Mouse (Mus musculus): ENCODE measurements around the gene Cnot4. TPM values are rescaled to one million over a fixed set of nuclear protein-coding genes. Genes with fewer than 3 reads are reported as not detected.

Cnot4 gene
- polyA plus RNA-seq, 1 experiment from 2014 or later, result 27.9 TPM

DNA sequence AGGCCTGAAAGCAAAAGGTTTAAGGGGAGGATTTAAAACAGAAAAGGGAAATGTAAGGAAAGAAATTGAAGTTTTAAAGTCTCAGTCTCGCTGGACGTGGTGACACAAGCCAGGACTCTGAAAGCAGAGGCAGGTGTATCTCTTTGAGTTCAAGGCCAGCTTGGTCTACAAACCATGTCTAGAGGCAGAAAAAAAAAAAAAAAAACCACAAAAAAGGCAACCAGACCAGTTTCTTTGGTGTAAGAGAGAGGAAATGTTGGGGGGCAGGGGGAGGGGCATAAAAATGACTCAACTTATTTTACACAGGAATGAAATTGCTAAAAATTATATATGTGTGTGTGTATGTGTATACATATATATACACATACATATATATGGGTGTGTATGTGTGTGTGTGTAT is 1.3 kb upstream of the Cnot4 start:
- WGBS, result 58% methylated on average over 2 of the region's 2 CpGs
- H3K4me3 ChIP-seq, result no peak overlapping the region
- ATAC-seq (ENCODE audit: insufficient number of reproducible peaks, insufficient read depth, low FRiP score, low TSS enrichment), result no peak
- H3K9ac ChIP-seq, result no peak overlapping the region
- peaks cover 10% of the 10 kb centered on the region for H3K4me1 ChIP-seq
- H3K27ac ChIP-seq, result no peak overlapping the region
- no peaks in the 10 kb centered on the region for H3K27me3 ChIP-seq
- peak overlapping the region; percentile 93 for H3K4me2 ChIP-seq (replicated peaks)
- H3K9me3 ChIP-seq, result no peaks in the 10 kb centered on the region
- H3K36me3 ChIP-seq, result no peaks in the 10 kb centered on the region

GRCm38 (mm10) chr6:35133246-35133578 is 312 bp downstream of the Cnot4 start:
- H3K9ac ChIP-seq, result peak overlapping the region; percentile 91
- peak; percentile 93 for ATAC-seq (ENCODE audit: insufficient number of reproducible peaks, insufficient read depth, low FRiP score, low TSS enrichment)
- H3K4me1 ChIP-seq, result peaks cover 10% of the 10 kb centered on the region
- H3K27ac ChIP-seq, result peak overlapping the region; percentile 92
- no peaks in the 10 kb centered on the region for H3K36me3 ChIP-seq
- H3K4me3 ChIP-seq, result peak overlapping the region; percentile 84
- WGBS, result under 1% methylated on average over 20 of the region's 25 CpGs
- no peaks in the 10 kb centered on the region for H3K27me3 ChIP-seq
- H3K4me2 ChIP-seq (replicated peaks), result peak overlapping the region; percentile 93
- no peaks in the 10 kb centered on the region for H3K9me3 ChIP-seq

DNA sequence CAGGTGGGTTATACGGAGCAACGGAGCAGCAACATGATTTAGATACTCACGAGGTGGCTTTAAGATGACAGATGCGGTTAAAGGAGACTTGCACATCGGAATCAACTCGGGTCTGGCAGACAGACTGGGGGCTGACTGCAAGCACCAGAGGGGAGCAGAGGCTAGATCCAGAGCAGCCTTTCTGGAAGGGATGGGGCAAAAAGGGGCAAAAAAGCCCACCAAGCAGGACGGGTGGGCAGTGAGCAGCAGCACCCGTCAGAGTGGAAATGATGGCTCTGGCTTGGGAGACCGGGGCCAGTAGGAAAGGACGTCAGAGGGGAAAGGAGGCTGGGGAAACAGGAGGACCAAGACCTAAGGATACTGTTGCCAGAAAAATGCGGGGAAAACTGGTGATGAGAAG is 718 bp downstream of the Cnot4 start:
- no peaks in the 10 kb centered on the region for H3K36me3 ChIP-seq
- peak overlapping the region; percentile 93 for H3K4me2 ChIP-seq (replicated peaks)
- H3K27me3 ChIP-seq, result no peaks in the 10 kb centered on the region
- no peak for ATAC-seq (ENCODE audit: insufficient number of reproducible peaks, insufficient read depth, low FRiP score, low TSS enrichment)
- H3K27ac ChIP-seq, result peak overlapping the region; percentile 92
- WGBS, result 2% methylated on average over 11 of the region's 11 CpGs
- H3K4me1 ChIP-seq, result peaks cover 10% of the 10 kb centered on the region
- H3K9me3 ChIP-seq, result no peaks in the 10 kb centered on the region
- H3K9ac ChIP-seq, result peak overlapping the region; percentile 91
- peak overlapping the region; percentile 84 for H3K4me3 ChIP-seq

GRCm38 (mm10) chr6:35122488-35122887 is 11.0 kb downstream of the Cnot4 start:
- no peaks in the 10 kb centered on the region for H3K27me3 ChIP-seq
- no peak overlapping the region for H3K4me3 ChIP-seq
- no peak for ATAC-seq (ENCODE audit: insufficient number of reproducible peaks, insufficient read depth, low FRiP score, low TSS enrichment)
- H3K4me1 ChIP-seq, result no peaks in the 10 kb centered on the region
- 87% methylated on average over 2 of the region's 2 CpGs for WGBS
- H3K36me3 ChIP-seq, result no peaks in the 10 kb centered on the region
- H3K9me3 ChIP-seq, result no peaks in the 10 kb centered on the region
- H3K9ac ChIP-seq, result no peak overlapping the region
- no peak overlapping the region for H3K27ac ChIP-seq
- H3K4me2 ChIP-seq (replicated peaks), result no peak overlapping the region

GRCm38 (mm10) chr6:35121925-35122324 is 11.6 kb downstream of the Cnot4 start:
- H3K27ac ChIP-seq, result no peak overlapping the region
- no peaks in the 10 kb centered on the region for H3K36me3 ChIP-seq
- H3K4me3 ChIP-seq, result no peak overlapping the region
- no peaks in the 10 kb centered on the region for H3K27me3 ChIP-seq
- ATAC-seq (ENCODE audit: insufficient number of reproducible peaks, insufficient read depth, low FRiP score, low TSS enrichment), result no peak
- no peak overlapping the region for H3K4me2 ChIP-seq (replicated peaks)
- no peaks in the 10 kb centered on the region for H3K9me3 ChIP-seq
- 96% methylated on average over 3 of the region's 3 CpGs for WGBS
- H3K9ac ChIP-seq, result no peak overlapping the region
- H3K4me1 ChIP-seq, result no peaks in the 10 kb centered on the region

GRCm38 (mm10) chr6:35102457-35102856 is 31.1 kb downstream of the Cnot4 start:
- H3K9ac ChIP-seq, result no peak overlapping the region
- H3K9me3 ChIP-seq, result no peaks in the 10 kb centered on the region
- no peaks in the 10 kb centered on the region for H3K27me3 ChIP-seq
- no peak overlapping the region for H3K4me2 ChIP-seq (replicated peaks)
- H3K4me3 ChIP-seq, result no peak overlapping the region
- no peak for ATAC-seq (ENCODE audit: insufficient number of reproducible peaks, insufficient read depth, low FRiP score, low TSS enrichment)
- H3K36me3 ChIP-seq, result no peaks in the 10 kb centered on the region
- no peak overlapping the region for H3K27ac ChIP-seq
- no peaks in the 10 kb centered on the region for H3K4me1 ChIP-seq
- 95% methylated on average over 1 of the region's 1 CpGs for WGBS

GRCm38 (mm10) chr6:35084927-35085326 is 48.6 kb downstream of the Cnot4 start:
- H3K36me3 ChIP-seq, result no peaks in the 10 kb centered on the region
- no peaks in the 10 kb centered on the region for H3K4me1 ChIP-seq
- H3K9me3 ChIP-seq, result no peaks in the 10 kb centered on the region
- no peak overlapping the region for H3K27ac ChIP-seq
- WGBS, result 90% methylated on average over 3 of the region's 3 CpGs
- H3K9ac ChIP-seq, result no peak overlapping the region
- H3K4me3 ChIP-seq, result no peak overlapping the region
- no peak overlapping the region for H3K4me2 ChIP-seq (replicated peaks)
- ATAC-seq (ENCODE audit: insufficient number of reproducible peaks, insufficient read depth, low FRiP score, low TSS enrichment), result no peak
- no peaks in the 10 kb centered on the region for H3K27me3 ChIP-seq

DNA sequence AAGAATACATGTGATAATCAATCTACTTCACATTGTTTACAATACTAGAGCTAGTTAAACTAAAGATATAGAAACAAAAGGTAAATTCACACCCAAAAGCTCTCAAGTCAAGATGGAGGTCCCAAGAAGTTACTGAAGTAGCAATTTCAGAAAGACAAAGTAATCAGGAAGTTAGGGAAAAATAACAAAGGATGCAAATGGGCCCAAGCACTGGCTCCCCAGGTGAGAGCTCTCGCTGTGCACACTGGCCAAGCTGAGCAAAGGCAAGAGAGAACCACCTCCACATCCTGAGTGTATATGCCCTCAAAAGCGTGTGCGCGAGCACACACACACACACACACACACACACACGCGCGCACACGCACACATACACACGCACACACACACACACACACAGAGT is 58.4 kb downstream of the Cnot4 start:
- H3K9me3 ChIP-seq, result no peaks in the 10 kb centered on the region
- H3K36me3 ChIP-seq, result peaks cover 21% of the 10 kb centered on the region
- WGBS, result 98% methylated on average over 9 of the region's 9 CpGs
- H3K27ac ChIP-seq, result no peak overlapping the region
- no peak overlapping the region for H3K4me3 ChIP-seq
- no peak overlapping the region for H3K4me2 ChIP-seq (replicated peaks)
- H3K9ac ChIP-seq, result no peak overlapping the region
- H3K4me1 ChIP-seq, result no peaks in the 10 kb centered on the region
- no peaks in the 10 kb centered on the region for H3K27me3 ChIP-seq
- ATAC-seq (ENCODE audit: insufficient number of reproducible peaks, insufficient read depth, low FRiP score, low TSS enrichment), result no peak

DNA sequence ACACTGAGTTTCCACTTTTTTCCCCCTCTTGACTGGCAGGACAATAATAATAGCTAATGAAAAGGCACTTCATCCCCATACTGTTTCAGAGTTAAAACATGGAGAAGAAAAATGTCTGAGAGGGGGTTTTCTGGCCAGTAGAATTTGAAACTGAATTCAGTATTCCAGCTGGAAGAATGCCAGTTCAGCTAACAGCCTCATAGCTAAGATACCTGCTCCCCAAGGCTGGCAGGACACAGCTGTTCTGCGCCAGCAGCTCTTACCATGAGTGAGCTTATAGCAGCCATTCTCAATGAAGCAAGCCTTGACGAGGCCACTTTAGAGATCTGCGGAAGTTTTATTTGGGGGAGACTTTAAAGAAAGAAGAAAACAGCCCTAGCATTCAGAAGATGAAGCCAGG is 62.3 kb downstream of the Cnot4 start:
- H3K36me3 ChIP-seq, result peaks cover 19% of the 10 kb centered on the region
- WGBS, result 86% methylated on average over 3 of the region's 3 CpGs

DNA sequence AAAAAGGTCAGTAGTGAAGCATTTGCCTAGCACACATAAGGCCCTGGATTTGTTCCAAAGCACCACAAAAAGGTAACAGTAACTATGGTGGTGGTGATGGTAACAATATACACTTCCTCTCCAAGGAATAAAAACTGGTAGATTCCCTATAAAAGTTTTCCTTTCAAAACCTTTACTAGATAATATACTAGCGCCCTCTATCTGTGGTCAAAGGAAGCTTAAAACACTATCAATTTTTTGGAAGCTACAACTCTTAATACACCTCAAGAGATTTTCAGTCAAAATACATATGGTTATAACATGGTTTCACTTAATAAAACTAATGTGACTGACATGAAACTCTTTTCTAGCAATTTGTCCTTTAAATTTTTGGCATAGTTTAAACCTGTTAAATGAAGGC is 71.1 kb downstream of the Cnot4 start:
- Histone ChIP-seq H3K9ac (no peak overlapping the region), H3K4me2 (replicated peaks) (no peak overlapping the region), H3K27me3 (no peaks in the 10 kb centered on the region), H3K27ac (no peak overlapping the region), H3K36me3 (peaks cover 21% of the 10 kb centered on the region; the same call in 1 of the 2 replicates), H3K4me1 (no peaks in the 10 kb centered on the region), H3K9me3 (no peaks in the 10 kb centered on the region), H3K4me3 (no peak overlapping the region)
- ATAC-seq (ENCODE audit: insufficient number of reproducible peaks, insufficient read depth, low FRiP score, low TSS enrichment), result no peak
- WGBS, result 13% methylated on average over 1 of the region's 1 CpGs

More for the DNA sequence above, 62.3 kb downstream of the Cnot4 start:
- H3K4me3 ChIP-seq, result no peak overlapping the region
- no peak overlapping the region for H3K4me2 ChIP-seq (replicated peaks)
- no peaks in the 10 kb centered on the region for H3K27me3 ChIP-seq
- H3K27ac ChIP-seq, result no peak overlapping the region
- H3K9me3 ChIP-seq, result no peaks in the 10 kb centered on the region
- ATAC-seq (ENCODE audit: insufficient number of reproducible peaks, insufficient read depth, low FRiP score, low TSS enrichment), result no peak
- H3K9ac ChIP-seq, result no peak overlapping the region
- H3K4me1 ChIP-seq, result no peaks in the 10 kb centered on the region

GRCm38 (mm10) chr6:35043127-35043526 is 90.4 kb downstream of the Cnot4 start:
- H3K9ac ChIP-seq, result no peak overlapping the region
- H3K36me3 ChIP-seq, result no peaks in the 10 kb centered on the region
- 83% methylated on average over 1 of the region's 1 CpGs for WGBS
- no peaks in the 10 kb centered on the region for H3K4me1 ChIP-seq
- no peak overlapping the region for H3K27ac ChIP-seq
- no peaks in the 10 kb centered on the region for H3K27me3 ChIP-seq
- no peaks in the 10 kb centered on the region for H3K9me3 ChIP-seq
- ATAC-seq (ENCODE audit: insufficient number of reproducible peaks, insufficient read depth, low FRiP score, low TSS enrichment), result no peak
- no peak overlapping the region for H3K4me2 ChIP-seq (replicated peaks)
- no peak overlapping the region for H3K4me3 ChIP-seq

DNA sequence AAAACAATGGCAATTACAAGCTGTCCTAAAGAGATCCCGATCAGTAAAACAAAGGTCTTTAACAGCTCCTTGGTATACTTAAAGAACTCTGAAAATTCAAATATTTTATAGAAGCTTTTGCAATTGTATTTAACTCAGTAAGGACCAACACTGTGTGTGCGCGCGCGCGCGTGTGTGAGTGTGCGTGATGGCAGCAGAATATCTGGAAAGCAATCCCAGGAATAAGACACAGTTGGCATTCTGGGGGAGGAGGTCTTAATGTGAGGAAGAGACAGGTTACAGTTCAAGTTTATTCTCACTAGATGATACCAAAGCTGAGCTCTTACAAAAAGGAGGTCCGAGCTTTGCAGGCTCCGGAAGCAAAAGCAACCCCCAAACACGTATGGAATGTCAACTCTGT is 100.2 kb downstream of the Cnot4 start:
- Histone ChIP-seq H3K4me2 (replicated peaks) (no peak overlapping the region), H3K4me1 (no peaks in the 10 kb centered on the region), H3K27ac (no peak overlapping the region), H3K4me3 (no peak overlapping the region), H3K36me3 (peaks cover 8% of the 10 kb centered on the region; the same call in 1 of the 2 replicates), H3K27me3 (no peaks in the 10 kb centered on the region), H3K9ac (no peak overlapping the region), H3K9me3 (no peaks in the 10 kb centered on the region)
- no peak for ATAC-seq (ENCODE audit: insufficient number of reproducible peaks, insufficient read depth, low FRiP score, low TSS enrichment)
- WGBS, result 93% methylated on average over 11 of the region's 11 CpGs

DNA sequence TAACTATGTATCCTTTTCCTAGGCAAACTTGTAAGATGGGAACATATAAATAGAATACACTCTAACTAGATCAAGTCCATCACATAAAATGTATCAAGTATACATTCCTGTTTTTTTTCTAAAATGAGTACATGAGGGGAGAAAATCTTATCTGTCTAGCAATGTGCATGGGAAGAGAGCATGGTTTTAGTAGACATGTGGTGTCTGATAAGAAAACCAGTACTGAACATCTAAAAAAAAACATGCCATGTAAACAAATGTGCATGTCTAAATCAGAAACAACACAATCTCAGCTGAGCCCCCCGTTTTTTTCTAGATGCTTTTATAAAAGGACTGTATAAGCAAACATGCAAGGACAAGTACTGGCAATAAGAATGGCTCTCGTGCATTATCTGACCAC is 100.8 kb downstream of the Cnot4 start:
- ATAC-seq (ENCODE audit: insufficient number of reproducible peaks, insufficient read depth, low FRiP score, low TSS enrichment), result no peak
- Histone ChIP-seq H3K4me1 (no peaks in the 10 kb centered on the region), H3K4me2 (replicated peaks) (no peak overlapping the region), H3K4me3 (no peak overlapping the region), H3K27ac (no peak overlapping the region), H3K9me3 (no peaks in the 10 kb centered on the region), H3K36me3 (peaks cover 8% of the 10 kb centered on the region; the same call in 1 of the 2 replicates), H3K9ac (no peak overlapping the region), H3K27me3 (no peaks in the 10 kb centered on the region)
- WGBS, result 78% methylated on average over 2 of the region's 2 CpGs

All from embryonic facial prominence, embryonic 12.5 days (tissue).